Mouse (Mus musculus) WW6 (cell line): ENCODE results near the gene Slc26a11.
A peak's percentile ranks its signal among the peaks of the same experiment; 100 is the strongest.

Experiments used
- DNase-seq: peaks from one replicate; pipeline ENCODE4 v3.0.0-alpha.2; 2013; ENCODE audit warnings: low read depth, low spot score

Slc26a11 gene

DNA sequence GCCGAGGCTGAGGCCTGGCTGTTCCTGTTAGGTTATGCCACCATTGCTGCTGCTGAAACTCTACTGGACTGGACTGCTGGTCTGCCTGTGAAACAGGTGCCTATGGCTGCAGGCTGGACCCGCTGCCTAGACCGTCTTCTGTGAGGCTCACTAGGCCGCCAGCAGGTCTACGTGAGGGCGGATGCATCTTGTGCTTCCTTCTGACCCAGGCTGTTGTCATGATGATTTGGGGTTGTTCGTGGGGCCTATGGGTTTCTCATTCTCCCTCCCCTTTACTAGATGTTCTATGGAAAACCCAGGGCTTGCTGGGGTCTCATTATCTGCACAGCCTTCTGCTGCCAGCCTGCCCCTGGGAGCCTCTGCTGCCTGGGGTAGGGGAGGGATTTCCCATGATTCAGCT is 41.1 kb downstream of the Slc26a11 start:
- DNase-seq, result no peak

DNA sequence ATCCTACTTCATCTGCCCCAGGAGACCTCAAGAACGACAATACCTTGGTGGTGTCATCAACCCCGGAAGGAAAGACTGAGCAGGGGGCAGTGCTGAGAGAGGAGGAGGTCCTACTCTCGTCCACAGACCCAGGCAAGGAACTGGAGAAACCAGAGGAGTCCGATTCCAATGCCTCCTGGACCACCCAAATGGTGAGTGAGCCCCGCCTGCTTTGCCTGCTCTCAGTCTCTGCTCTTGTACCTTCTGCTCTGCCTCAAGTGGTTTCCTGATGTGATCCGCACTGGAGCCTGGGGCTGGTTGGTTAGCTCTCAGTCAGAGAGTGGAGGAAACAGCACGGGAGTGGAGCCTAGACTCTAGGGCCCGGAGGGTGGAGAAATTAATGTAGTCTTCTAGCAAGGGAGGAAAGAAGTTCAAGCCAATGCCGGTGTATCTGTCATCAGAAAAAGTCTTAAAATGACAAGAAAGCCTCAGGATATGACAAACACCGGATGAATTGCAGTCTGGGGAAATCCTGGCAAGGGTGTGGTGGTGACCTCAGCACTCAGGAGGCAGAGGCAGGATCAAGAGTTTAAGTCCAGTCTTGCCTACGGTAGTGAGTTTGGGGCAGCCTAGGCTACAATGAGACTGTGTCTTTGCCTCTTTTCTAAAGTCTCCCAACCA is 47.3 kb downstream of the Slc26a11 start:
- DNase-seq, result no peak

DNA sequence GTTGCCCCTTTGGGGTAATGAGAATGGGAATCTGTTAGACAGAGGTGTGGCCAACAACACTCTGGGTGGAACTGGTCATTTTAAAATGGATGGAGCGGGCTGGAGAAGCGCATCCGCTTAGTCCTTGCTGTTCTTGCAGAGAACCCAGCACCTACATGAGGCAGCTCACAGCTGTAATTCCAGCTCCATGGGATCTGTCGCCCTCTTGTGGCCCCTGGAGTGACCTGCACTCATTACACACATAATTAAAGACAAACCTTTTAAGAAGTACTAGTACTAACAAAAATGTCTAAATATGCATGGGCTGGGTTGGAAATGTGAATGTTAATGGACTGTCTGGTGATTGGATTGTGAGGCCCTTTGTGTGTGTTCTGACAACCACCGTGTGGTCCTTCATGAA is 49.3 kb downstream of the Slc26a11 start:
- DNase-seq, result peak; percentile 78

DNA sequence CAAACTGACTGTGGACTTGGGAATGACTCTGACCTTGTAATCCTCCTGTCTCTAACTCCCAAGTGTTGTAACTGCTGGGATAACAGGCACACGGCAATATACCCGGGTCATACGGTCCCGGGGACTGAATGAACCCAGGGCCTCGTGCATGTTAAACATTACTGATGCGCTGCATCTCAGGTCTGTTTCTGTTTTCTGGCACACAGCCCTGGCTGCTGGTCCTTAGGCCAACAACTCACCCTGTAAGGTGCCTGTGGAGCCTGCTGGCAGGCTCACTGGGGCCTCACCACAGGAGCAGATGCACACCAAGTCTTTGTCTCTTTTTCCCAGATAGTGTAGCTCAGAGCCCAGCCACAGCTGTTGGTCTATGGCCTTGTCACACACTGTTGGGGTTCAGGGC is 52.0 kb downstream of the Slc26a11 start:
- DNase-seq, result no peak

DNA sequence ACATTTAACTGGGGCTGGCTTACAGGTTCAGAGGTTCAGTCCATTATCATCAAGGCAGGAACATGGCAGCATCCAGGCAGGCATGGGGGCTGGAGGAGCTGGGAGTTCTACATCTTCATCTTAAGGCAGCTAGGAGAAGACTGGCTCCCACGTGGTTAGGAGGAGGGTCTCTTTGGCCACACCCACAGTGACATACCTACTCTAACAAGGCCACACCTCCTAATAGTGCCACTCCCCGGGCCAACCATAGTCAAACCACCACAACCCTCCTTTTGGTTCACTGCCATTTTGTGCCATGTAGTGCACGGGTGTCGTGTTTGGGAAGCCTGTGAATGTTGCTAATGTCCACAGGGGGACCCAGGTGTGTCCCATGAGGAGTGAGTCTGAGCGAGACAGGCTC is 52.6 kb downstream of the Slc26a11 start:
- DNase-seq, result no peak

DNA sequence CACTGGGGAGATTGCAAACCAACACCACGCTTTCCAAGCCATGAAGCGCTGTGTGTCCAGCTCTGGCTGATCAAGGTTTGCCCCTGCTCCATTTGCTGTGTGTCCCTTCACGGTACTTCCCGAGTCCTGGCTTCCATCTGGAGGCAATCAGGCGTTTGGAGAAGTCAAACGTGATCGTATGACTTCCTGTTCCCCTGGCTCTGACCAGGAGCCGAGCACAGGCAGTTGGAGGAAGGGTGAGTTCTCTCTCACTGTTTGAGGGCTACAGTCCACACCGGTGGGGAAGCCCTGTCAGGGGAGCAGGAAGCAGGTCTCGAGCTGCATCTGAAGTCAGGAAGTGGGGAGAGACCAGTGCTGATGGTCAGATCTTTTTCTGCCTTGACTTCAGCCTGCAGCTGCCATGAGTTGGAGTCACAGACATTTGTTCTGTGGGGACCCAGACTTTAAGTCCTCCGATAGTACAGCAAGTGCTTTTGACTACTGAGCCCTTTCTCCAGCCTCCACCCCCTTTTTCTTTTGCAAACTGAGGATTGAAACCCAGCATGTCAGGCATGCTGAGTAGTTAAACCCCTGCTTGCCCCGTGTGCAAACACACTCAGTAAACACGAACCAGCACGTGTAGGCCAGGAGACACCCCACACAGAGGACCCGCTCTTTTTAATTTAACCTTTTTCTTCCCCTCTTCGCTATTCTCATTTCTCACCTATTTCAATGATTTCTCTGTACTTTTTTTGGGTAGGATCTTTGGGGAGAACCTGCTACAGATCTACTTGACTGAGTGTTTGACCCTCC is 64.2 kb downstream of the Slc26a11 start:
- no peak for DNase-seq

DNA sequence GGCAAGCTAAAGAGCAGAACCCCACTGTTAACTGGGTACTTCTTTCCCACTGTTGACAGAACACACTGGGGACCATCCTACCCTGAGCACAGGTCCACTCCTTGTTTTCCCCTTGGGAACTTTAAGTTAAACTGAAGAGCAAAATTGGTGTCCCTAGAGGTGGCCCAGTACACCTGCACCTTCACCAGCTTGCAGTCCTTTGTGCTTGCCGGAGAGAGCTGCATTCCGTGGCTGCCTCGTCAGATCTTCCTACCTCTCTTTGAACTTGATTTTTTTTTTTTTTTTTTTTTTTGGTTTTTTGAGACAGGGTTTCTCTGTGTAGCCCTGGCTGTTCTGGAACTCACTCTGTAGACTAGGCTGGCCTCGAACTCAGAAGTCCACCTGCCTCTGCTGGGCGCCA is 65.1 kb downstream of the Slc26a11 start:
- DNase-seq, result no peak

DNA sequence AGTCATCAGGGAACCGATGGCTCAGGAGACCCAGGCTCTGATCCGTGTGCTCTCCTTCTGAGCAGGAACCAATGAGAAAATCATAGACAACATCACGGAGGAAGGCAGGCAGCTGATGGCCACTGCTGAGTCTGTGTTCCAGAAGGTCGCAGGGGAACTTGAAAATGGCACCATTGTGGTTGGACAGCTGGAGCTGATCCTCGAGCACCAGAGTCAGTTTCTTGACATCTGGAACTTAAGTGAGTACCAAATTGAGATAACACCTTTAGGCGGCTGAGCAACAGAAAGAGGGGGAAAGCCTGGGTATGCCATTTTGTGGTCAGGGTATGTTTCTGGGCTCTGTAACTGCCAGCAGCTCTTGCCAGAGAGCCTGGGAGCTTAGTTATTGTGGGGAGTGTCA is 72.1 kb downstream of the Slc26a11 start:
- DNase-seq, result no peak

DNA sequence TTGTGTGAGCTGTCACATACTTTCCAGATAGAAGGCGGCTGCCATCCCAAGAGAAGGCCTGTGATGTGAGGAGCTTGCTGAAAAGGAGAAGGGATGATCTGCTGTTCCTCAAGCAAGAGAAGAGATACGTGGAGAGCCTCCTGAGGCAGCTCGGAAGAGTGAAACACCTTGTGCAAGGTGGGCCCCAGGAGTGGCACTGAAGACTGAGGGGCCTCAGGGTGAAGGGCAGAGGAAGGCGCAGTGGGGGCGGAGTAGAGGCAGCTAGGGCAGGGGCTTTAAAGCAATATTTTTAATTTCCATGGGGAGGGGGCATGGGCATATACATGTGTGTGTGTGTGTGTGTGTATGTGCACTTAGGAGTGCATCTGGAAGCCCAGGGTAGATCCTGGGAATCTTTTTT is 72.6 kb downstream of the Slc26a11 start:
- DNase-seq, result no peak

DNA sequence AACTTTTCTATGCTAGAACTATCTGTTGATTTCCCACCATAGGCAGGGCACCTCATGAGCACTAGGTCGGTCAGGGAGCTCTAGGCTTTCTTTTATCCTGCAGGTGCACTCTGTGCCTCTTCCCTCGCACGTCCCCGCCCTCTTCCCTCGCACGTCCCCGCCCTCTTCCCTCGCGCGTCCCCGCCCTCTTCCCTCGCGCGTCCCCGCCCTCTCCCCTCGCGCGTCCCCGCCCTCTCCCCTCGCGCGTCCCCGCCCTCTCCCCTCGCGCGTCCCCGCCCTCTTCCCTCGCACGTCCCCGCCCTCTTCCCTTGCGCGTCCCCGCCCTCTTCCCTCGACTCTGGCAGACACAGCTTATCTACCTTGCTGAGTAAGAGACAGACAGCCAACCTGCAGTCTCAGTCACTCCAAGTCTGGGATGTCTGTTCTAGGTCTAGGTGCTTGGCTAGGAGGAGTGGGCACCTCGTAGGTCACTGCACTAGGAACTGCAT is 73.3 kb downstream of the Slc26a11 start:
- peak; percentile 57 for DNase-seq
